Mouse (Mus musculus) ES-CJ7 (cell line): Measurements from ENCODE around the gene Kcne1.

Source experiments
- DNase-seq: peaks from one replicate; pipeline ENCODE4 v3.0.0; 2011; ENCODE audit warnings: low read depth, low spot score

Kcne1 gene

GRCm38 (mm10) chr16:92355982-92356381 is 3.3 kb downstream of the Kcne1 start:
- DNase-seq, result no peak

GRCm38 (mm10) chr16:92355366-92355765 is 3.9 kb downstream of the Kcne1 start:
- DNase-seq, result no peak

- DNase-seq, result no peak
Measured at GRCm38 (mm10) chr16:92353897-92354296, 5.4 kb downstream of the Kcne1 start.

GRCm38 (mm10) chr16:92353295-92353694 is 6.0 kb downstream of the Kcne1 start:
- DNase-seq, result no peak

GRCm38 (mm10) chr16:92348941-92349340 is 10.3 kb downstream of the Kcne1 start:
- DNase-seq, result peak; percentile 30

GRCm38 (mm10) chr16:92346297-92346916 is 12.9 kb downstream of the Kcne1 start:
- DNase-seq, result no peak

GRCm38 (mm10) chr16:92345177-92345576 is 14.1 kb downstream of the Kcne1 start:
- DNase-seq, result no peak

- peak; percentile 79 for DNase-seq
Measured at GRCm38 (mm10) chr16:92340612-92341511, 18.4 kb downstream of the Kcne1 start.

GRCm38 (mm10) chr16:92336280-92336679 is 23.0 kb downstream of the Kcne1 start:
- DNase-seq, result peak; percentile 89

GRCm38 (mm10) chr16:92334600-92334999 is 24.7 kb downstream of the Kcne1 start:
- DNase-seq, result no peak

- DNase-seq, result no peak
Measured at GRCm38 (mm10) chr16:92330966-92331365, 28.3 kb downstream of the Kcne1 start.

- DNase-seq, result no peak
Measured at GRCm38 (mm10) chr16:92327911-92328310, 31.4 kb downstream of the Kcne1 start.

GRCm38 (mm10) chr16:92325062-92325406 is 34.2 kb downstream of the Kcne1 start:
- DNase-seq, result no peak

GRCm38 (mm10) chr16:92324309-92325061 is 34.8 kb downstream of the Kcne1 start:
- no peak for DNase-seq

- no peak for DNase-seq
Measured at GRCm38 (mm10) chr16:92321341-92321740, 37.9 kb downstream of the Kcne1 start, which contains the start of gene Fam243. TSS of gene Fam243 (minus strand) at chr16:92321441.

GRCm38 (mm10) chr16:92320361-92320760 is 38.9 kb downstream of the Kcne1 start:
- DNase-seq, result no peak

- peak; percentile 87 for DNase-seq
Measured at GRCm38 (mm10) chr16:92319353-92320109, 39.7 kb downstream of the Kcne1 start.

GRCm38 (mm10) chr16:92316049-92316738 is 43.1 kb downstream of the Kcne1 start:
- no peak for DNase-seq

- peak; percentile 69 for DNase-seq
Measured at GRCm38 (mm10) chr16:92313953-92314741, 45.1 kb downstream of the Kcne1 start.

GRCm38 (mm10) chr16:92309126-92309525 is 50.1 kb downstream of the Kcne1 start:
- DNase-seq, result no peak
